Mouse (Mus musculus): Measurements from ENCODE around the gene Klhl7. TPM values are rescaled to one million over a fixed set of nuclear protein-coding genes. Genes with fewer than 3 reads are reported as not detected.

Gene Klhl7
- total and polyA plus RNA-seq, 3 experiments, result 13.5 to 19.7 TPM; not detected in 1

DNA sequence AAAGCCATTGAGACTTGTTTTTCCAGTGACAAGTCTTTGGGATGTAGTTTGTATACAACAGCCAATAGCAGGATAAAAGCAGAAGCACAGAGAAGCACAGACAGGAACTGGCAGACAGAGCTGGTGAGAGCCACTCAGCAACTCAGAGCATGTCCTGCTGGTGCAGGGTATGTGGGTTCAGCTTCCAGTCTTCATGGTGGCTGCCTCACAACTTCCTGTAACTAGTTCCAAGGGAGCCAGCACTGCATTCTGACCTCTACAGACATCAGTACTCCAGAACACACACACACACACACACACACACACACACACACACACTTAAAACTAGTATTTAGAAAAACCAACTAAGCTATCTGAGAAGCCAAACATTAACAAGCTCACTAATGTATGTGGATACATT lies 71.7 kb downstream of the Klhl7 start:
- TF ChIP-seq E2F4 (IDR thresholded peaks at IDR 0.05; ENCODE audit: borderline replicate concordance, low read depth, low read length) (no peak), USF1 (IDR thresholded peaks at IDR 0.05; ENCODE audit: low read depth, low read length) (no peak), TAL1 (IDR thresholded peaks at IDR 0.05; ENCODE audit: low read length) (no peak), NELFE (IDR thresholded peaks at IDR 0.05; ENCODE audit: low read depth, low read length) (no peak), UBTF (IDR thresholded peaks at IDR 0.05; ENCODE audit: borderline replicate concordance, insufficient read depth, low read depth, low read length) (no peak), HCFC1 (IDR thresholded peaks at IDR 0.05; ENCODE audit: low read depth, low read length) (no peak), TCF12 (IDR thresholded peaks at IDR 0.05; ENCODE audit: low read depth, low read length) (no peak), GABPA (IDR thresholded peaks at IDR 0.05; ENCODE audit: low read depth, low read length) (no peak), MEF2A (IDR thresholded peaks at IDR 0.05; ENCODE audit: extremely low read depth, insufficient replicate concordance, low read depth, low read length, poor library complexity, severe bottlenecking) (no peak), MAX (IDR thresholded peaks at IDR 0.05; ENCODE audit: low read length) (no peak), CHD1 (IDR thresholded peaks at IDR 0.05; ENCODE audit: low read depth, low read length) (no peak), MAFK (IDR thresholded peaks at IDR 0.05; ENCODE audit: borderline replicate concordance, low read depth, low read length) (no peak)
- H3K4me1 ChIP-seq (ENCODE audit: control insufficient read depth in 1 of 2, insufficient read depth in 2 of 2, low read length in 2 of 2), result no peaks in the 10 kb centered on the region
- DNase-seq (ENCODE audit: low read depth, low spot score), result no peak
- no peaks in the 10 kb centered on the region for H3K27me3 ChIP-seq (ENCODE audit: control insufficient read depth in 1 of 2, insufficient read depth in 2 of 2, low read length in 2 of 2)
- H3K4me3 ChIP-seq (ENCODE audit: control insufficient read depth in 1 of 2, insufficient read depth in 1 of 2, low read depth in 2 of 2, low read length in 2 of 2), result no peak overlapping the region
- peaks cover 0 to 11% of the 10 kb centered on the region in 2 experiments; a peak in 2 of 4 replicates for H3K36me3 ChIP-seq (ENCODE audit: control insufficient read depth in 1 of 2, insufficient read depth in 2 of 2, low read length in 2 of 2)
- H3K9ac ChIP-seq (ENCODE audit: control insufficient read depth, low read depth, low read length, poor library complexity, severe bottlenecking), result no peak overlapping the region
- H3K9me3 ChIP-seq (replicated peaks; ENCODE audit: insufficient read depth, low read length), result no peaks in the 10 kb centered on the region
- H3K79me2 ChIP-seq (ENCODE audit: control insufficient read depth, insufficient read depth, low read length, poor library complexity), result no peaks in the 10 kb centered on the region
- no peak overlapping the region for H3K27ac ChIP-seq (ENCODE audit: control insufficient read depth, low read depth, low read length)

DNA sequence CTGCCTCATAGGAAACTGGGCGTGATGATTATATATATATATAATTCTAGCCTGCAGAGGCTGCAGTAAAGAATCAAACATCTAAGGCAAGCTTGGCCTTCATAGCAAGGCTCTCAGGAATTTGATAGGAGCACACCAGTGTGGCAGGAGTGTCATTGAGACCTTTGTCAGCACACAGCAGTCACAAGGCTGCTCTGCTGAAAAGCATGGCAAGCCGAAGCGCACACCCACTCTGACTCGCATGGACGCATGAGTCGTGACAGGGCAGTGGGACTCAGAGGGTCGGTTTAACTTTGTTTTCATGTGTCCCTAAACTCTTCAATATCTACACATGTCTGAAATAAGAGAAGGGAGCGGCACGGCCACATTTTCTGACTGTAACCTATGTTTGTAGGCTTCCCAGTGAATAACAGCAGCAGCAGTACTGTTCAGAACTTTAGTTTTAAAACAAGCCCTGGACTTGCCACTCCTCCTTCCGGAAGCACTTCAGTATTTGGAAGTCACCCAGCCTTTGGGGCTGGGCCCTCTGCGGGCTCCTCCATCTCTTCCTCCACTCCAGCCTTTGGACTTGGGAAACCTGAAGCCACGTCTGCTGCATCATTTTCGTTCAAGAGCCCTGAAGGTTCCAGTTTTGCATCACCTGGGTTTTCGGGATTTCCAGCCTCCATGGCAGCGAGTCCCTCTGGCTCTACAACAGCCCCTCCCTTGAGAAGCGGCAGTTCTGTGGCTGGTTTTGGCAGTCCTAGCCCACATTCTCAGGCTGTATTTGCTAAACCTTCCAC lies 81.3 kb downstream of the Klhl7 start:
- Histone ChIP-seq H3K27ac (ENCODE audit: control insufficient read depth, low read depth, low read length) (no peak overlapping the region), H3K4me3 (ENCODE audit: control insufficient read depth in 1 of 2, insufficient read depth in 1 of 2, low read depth in 2 of 2, low read length in 2 of 2) (no peak overlapping the region), H3K79me2 (ENCODE audit: control insufficient read depth, insufficient read depth, low read length, poor library complexity) (no peaks in the 10 kb centered on the region), H3K27me3 (ENCODE audit: control insufficient read depth in 1 of 2, insufficient read depth in 2 of 2, low read length in 2 of 2) (no peaks in the 10 kb centered on the region), H3K4me1 (ENCODE audit: control insufficient read depth in 1 of 2, insufficient read depth in 2 of 2, low read length in 2 of 2) (no peaks in the 10 kb centered on the region), H3K9ac (ENCODE audit: control insufficient read depth, low read depth, low read length, poor library complexity, severe bottlenecking) (no peak overlapping the region), H3K36me3 (ENCODE audit: control insufficient read depth in 1 of 2, insufficient read depth in 2 of 2, low read length in 2 of 2) (peaks cover 0 to 4% of the 10 kb centered on the region in 2 experiments; a peak in 1 of 4 replicates), H3K9me3 (replicated peaks; ENCODE audit: insufficient read depth, low read length) (no peaks in the 10 kb centered on the region)
- no peak for DNase-seq (ENCODE audit: low read depth, low spot score)
- no peak for TF ChIP-seq POLR2A (IDR thresholded peaks at IDR 0.05; ENCODE audit: control insufficient read depth in 1 of 2, insufficient read depth in 1 of 2, low read depth in 1 of 2, low read length in 2 of 2, poor library complexity in 1 of 2)
- TF ChIP-seq NRF1 (IDR thresholded peaks at IDR 0.05; ENCODE audit: insufficient read depth, low read depth, low read length, poor library complexity, severe bottlenecking), result no peak
- no peak for TF ChIP-seq UBTF (IDR thresholded peaks at IDR 0.05; ENCODE audit: borderline replicate concordance, insufficient read depth, low read depth, low read length)
- no peak for TF ChIP-seq MAFK (IDR thresholded peaks at IDR 0.05; ENCODE audit: borderline replicate concordance, low read depth, low read length)
- TF ChIP-seq ETS1 (IDR thresholded peaks at IDR 0.05; ENCODE audit: low read depth, low read length), result no peak
- TF ChIP-seq SIN3A (IDR thresholded peaks at IDR 0.05; ENCODE audit: low read length), result no peak
